Mouse (Mus musculus) limb, embryonic 11.5 days (tissue): ENCODE measurements around the gene Efcab10. TPM values are rescaled to one million over a fixed set of nuclear protein-coding genes. Genes with fewer than 3 reads are reported as not detected.

Source experiments
- ATAC-seq: fragments of 200-750 bp; cut with Nextera tagmentation; 2 replicates; pipeline ENCODE4 v1.8.0; 2017; ENCODE audit warnings: low read depth; ENCODE audit not compliant: insufficient number of reproducible peaks, low FRiP score, low TSS enrichment
- DNase-seq: peaks from one replicate; pipeline ENCODE4 v3.0.0-alpha.2; 2015; ENCODE audit warnings: low spot score
- H3K27ac ChIP-seq: fragments of 300-500 bp; sonication (generic); replicated peaks from 2 replicates; pipeline ENCODE4 v1.5.1; 2014; ENCODE audit warnings: low read depth, mild to moderate bottlenecking, low read length
- H3K27me3 ChIP-seq: fragments of 300-500 bp; sonication (generic); 2 replicates; pipeline ENCODE4 v1.6.1; 2014; ENCODE audit warnings: mild to moderate bottlenecking, low read length, mixed read lengths; ENCODE audit not compliant: control insufficient read depth, insufficient read depth
- H3K36me3 ChIP-seq: fragments of 300-500 bp; sonication (generic); 2 replicates; pipeline ENCODE4 v1.6.1; 2014; ENCODE audit warnings: mild to moderate bottlenecking, low read length, moderate library complexity, mixed read lengths; ENCODE audit not compliant: control insufficient read depth, insufficient read depth
- H3K4me1 ChIP-seq: fragments of 300-500 bp; sonication (generic); 2 replicates; pipeline ENCODE4 v1.6.1; 2014; ENCODE audit warnings: low read length, mixed read lengths; ENCODE audit not compliant: control insufficient read depth, insufficient read depth
- H3K4me2 ChIP-seq: fragments of 300-500 bp; sonication (generic); 2 replicates; pipeline ENCODE4 v1.6.1; 2014; ENCODE audit warnings: low read depth, mild to moderate bottlenecking, moderate library complexity; ENCODE audit not compliant: severe bottlenecking
- H3K4me3 ChIP-seq: fragments of 300-500 bp; sonication (generic); 2 replicates; pipeline ENCODE4 v1.5.1; 2014; ENCODE audit warnings: low read depth, low read length
- H3K9ac ChIP-seq: fragments of 300-500 bp; sonication (generic); 2 replicates; pipeline ENCODE4 v1.6.1; 2014; ENCODE audit warnings: mild to moderate bottlenecking, low read length
- H3K9me3 ChIP-seq: fragments of 300-500 bp; sonication (generic); 2 replicates; pipeline ENCODE4 v1.6.1; 2016; ENCODE audit warnings: low read length; ENCODE audit not compliant: control insufficient read depth
- WGBS: fragments of 180-500 bp; shearing (Covaris S2); extraction: QIAGEN DNeasy Blood & Tissue Kit; methylation state at CpG from one replicate; pipeline ENCODE4 v1.1.7; 2014; 5-methylcytosine and 5-hydroxymethylcytosine counted together
- polyA plus RNA-seq: library from polyadenylated mRNA; unstranded; fragments of >200 nt; fragmentation: Nextera tagmentation; extraction: Ambion mirVana; gene quantifications from 2 replicates; pipeline ENCODE4 v1.2.1, GENCODE M21; 2014

Efcab10 gene
- polyA plus RNA-seq, 1 experiment from 2014 or later: 0.79 TPM

- WGBS: 86% methylated on average over 6 of the region's 6 CpGs
- no peak for ATAC-seq
Observed at GRCm38 (mm10) chr12:33360729-33361128, 33.9 kb upstream of the Efcab10 start.

DNA sequence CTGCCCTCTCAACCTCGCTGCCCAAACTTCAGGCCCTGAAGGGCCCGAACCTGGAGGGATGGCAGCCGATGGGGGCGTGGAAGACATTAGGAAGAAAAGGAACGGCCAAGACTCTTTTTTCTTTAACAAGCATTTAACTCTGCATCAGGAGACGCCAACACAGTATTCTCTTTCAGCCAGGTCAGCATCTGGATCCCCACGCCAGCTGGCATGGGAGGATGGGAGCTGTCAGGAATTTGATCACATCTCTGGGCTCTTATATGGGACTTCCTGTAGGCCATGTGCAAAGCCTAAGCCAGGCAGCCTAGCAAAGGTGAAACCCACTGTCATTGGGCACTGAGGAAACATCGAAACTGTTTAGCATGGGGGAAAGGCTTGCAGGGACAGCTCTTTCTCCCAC, 30.1 kb upstream of the Efcab10 start:
- Histone ChIP-seq H3K4me3 (no peak overlapping the region), H3K9ac (no peak overlapping the region), H3K27me3 (no peaks in the 10 kb centered on the region), H3K27ac (no peak overlapping the region), H3K4me2 (no peak overlapping the region), H3K9me3 (no peaks in the 10 kb centered on the region), H3K36me3 (no peaks in the 10 kb centered on the region), H3K4me1 (no peaks in the 10 kb centered on the region)
- ATAC-seq (no peak), DNase-seq (no peak)
- WGBS: 88% methylated on average over 8 of the region's 8 CpGs

More at GRCm38 (mm10) chr12:33360729-33361128, 33.9 kb upstream of the Efcab10 start:
- H3K27me3 ChIP-seq: no peaks in the 10 kb centered on the region
- H3K4me3 ChIP-seq: no peak overlapping the region
- no peak overlapping the region for H3K4me2 ChIP-seq
- no peaks in the 10 kb centered on the region for H3K36me3 ChIP-seq
- DNase-seq: no peak
- H3K4me1 ChIP-seq: no peaks in the 10 kb centered on the region
- H3K27ac ChIP-seq: no peak overlapping the region
- H3K9me3 ChIP-seq: no peaks in the 10 kb centered on the region
- no peak overlapping the region for H3K9ac ChIP-seq

- no peak for ATAC-seq
- no peak overlapping the region for H3K9ac ChIP-seq
- H3K27me3 ChIP-seq: no peaks in the 10 kb centered on the region
- H3K4me3 ChIP-seq: no peak overlapping the region
- no peaks in the 10 kb centered on the region for H3K4me1 ChIP-seq
- H3K9me3 ChIP-seq: no peaks in the 10 kb centered on the region
- DNase-seq: no peak
- no peak overlapping the region for H3K4me2 ChIP-seq
- H3K36me3 ChIP-seq: no peaks in the 10 kb centered on the region
- H3K27ac ChIP-seq: no peak overlapping the region
- 92% methylated on average over 8 of the region's 8 CpGs for WGBS
Observed at GRCm38 (mm10) chr12:33365133-33365532, 29.5 kb upstream of the Efcab10 start.

- no peaks in the 10 kb centered on the region for H3K27me3 ChIP-seq
- H3K4me3 ChIP-seq: no peak overlapping the region
- H3K9ac ChIP-seq: no peak overlapping the region
- no peak for ATAC-seq
- H3K4me1 ChIP-seq: no peaks in the 10 kb centered on the region
- H3K36me3 ChIP-seq: no peaks in the 10 kb centered on the region
- no peaks in the 10 kb centered on the region for H3K9me3 ChIP-seq
- H3K27ac ChIP-seq: no peak overlapping the region
- DNase-seq: no peak
- WGBS: 90% methylated on average over 3 of the region's 3 CpGs
- no peak overlapping the region for H3K4me2 ChIP-seq
Observed at GRCm38 (mm10) chr12:33369555-33369954, 25.1 kb upstream of the Efcab10 start.

DNA sequence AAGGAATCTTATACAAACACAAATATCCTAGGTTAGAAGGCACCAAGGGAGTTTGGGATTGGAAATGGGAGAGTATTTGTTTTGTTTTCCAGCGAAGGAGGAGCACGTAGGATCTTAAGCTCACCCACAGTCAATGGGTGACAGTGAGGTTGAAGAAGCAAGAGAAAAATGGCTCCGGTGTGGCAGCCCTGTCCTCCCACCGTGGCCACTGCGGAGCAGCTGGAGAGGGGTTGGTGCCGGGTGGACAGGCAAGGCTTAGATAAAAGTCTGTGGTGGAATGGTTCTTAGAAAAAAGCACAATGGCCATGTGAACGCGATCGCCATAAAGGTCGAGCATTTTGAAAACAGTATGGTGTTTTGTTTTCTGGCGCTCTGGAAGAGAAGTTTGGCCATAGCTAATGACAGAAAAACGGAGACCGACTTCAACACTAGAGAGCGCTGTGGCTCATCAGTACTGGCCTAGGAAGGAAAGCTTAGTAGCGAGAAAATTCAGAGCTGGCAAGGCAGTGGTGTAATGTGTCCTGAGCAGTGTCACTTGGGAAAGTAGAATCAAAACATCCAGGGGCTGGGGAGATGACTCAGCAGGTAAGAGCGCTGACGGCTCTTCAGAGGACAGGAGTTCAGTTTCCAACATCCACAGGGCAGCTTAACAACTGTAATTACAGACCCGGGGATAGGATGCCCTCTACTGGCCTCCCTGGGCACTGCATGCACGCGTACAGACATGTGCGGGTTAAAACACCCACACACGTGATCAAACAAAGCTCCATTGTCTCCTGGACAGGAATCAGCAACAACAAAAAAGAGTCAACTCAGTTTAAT, 14.8 kb upstream of the Efcab10 start:
- ATAC-seq (peak; percentile 39; the same call in 1 of the 2 replicates), DNase-seq (peak; percentile 91)
- Histone ChIP-seq H3K27ac (no peak overlapping the region), H3K9me3 (no peaks in the 10 kb centered on the region), H3K9ac (no peak overlapping the region), H3K27me3 (no peaks in the 10 kb centered on the region), H3K4me3 (no peak overlapping the region), H3K4me1 (no peaks in the 10 kb centered on the region), H3K36me3 (no peaks in the 10 kb centered on the region), H3K4me2 (peak overlapping the region; percentile 20; the same call in 1 of the 2 replicates)
- 21% methylated on average over 22 of the region's 22 CpGs for WGBS

GRCm38 (mm10) chr12:33388842-33389241, 5.8 kb upstream of the Efcab10 start:
- no peaks in the 10 kb centered on the region for H3K27me3 ChIP-seq
- no peak overlapping the region for H3K27ac ChIP-seq
- no peak overlapping the region for H3K9ac ChIP-seq
- 9% methylated on average over 5 of the region's 5 CpGs for WGBS
- H3K4me1 ChIP-seq: no peaks in the 10 kb centered on the region
- ATAC-seq (no peak), DNase-seq (peak; percentile 84)
- no peaks in the 10 kb centered on the region for H3K36me3 ChIP-seq
- H3K4me2 ChIP-seq: no peak overlapping the region
- H3K4me3 ChIP-seq: no peak overlapping the region
- H3K9me3 ChIP-seq: no peaks in the 10 kb centered on the region

- H3K27ac ChIP-seq: no peak overlapping the region
- H3K27me3 ChIP-seq: no peaks in the 10 kb centered on the region
- H3K9me3 ChIP-seq: no peaks in the 10 kb centered on the region
- H3K36me3 ChIP-seq: no peaks in the 10 kb centered on the region
- H3K4me3 ChIP-seq: no peak overlapping the region
- DNase-seq (no peak), ATAC-seq (no peak)
- 0 out of 2 replicates have a peak, but pooled peaks cover 2% of the 10 kb centered on the region for H3K4me1 ChIP-seq
- WGBS: 80% methylated on average over 2 of the region's 2 CpGs
- no peak overlapping the region for H3K4me2 ChIP-seq
- no peak overlapping the region for H3K9ac ChIP-seq
Observed at GRCm38 (mm10) chr12:33390844-33391560, 3.7 kb upstream of the Efcab10 start.

DNA sequence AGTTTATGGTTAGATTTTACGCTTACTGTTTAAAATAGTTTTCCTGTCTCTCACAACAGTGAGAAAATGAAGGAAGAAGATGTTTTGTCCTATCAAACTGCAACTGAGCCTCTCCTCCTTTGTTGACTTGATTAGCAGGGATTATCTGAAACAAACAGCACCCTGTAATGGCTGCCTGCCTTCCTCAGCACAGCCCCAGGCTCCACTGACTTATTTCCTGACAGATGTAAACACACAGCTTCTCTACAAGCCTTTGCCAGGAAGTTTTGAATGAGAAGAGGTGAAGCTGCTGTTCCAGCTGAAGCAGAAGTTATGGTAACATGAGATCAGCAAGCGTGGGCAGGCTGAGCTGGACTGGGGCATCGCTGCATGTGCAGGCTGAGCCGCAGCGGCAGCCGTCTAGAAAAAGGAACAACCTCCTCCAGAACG, 8.6 kb downstream of the Efcab10 start:
- no peak overlapping the region for H3K4me3 ChIP-seq
- DNase-seq: no peak
- no peaks in the 10 kb centered on the region for H3K9me3 ChIP-seq
- H3K27me3 ChIP-seq: no peaks in the 10 kb centered on the region
- no peaks in the 10 kb centered on the region for H3K36me3 ChIP-seq
- no peaks in the 10 kb centered on the region for H3K4me1 ChIP-seq
- WGBS: 60% methylated on average over 7 of the region's 7 CpGs
- no peak for ATAC-seq
- no peak overlapping the region for H3K4me2 ChIP-seq
- H3K27ac ChIP-seq: no peak overlapping the region
- H3K9ac ChIP-seq: no peak overlapping the region
